Mouse (Mus musculus): Measurements from ENCODE around the gene Btbd9. TPM values are rescaled to one million over a fixed set of nuclear protein-coding genes. Genes with fewer than 3 reads are reported as not detected.

Btbd9 gene
- polyA plus RNA-seq, 1 experiment from 2014 or later = 63.4 TPM

GRCm38 (mm10) chr17:30423256-30423852, 152.9 kb downstream of the Btbd9 start:
- WGBS = 76% methylated on average over 4 of the region's 4 CpGs
- Histone ChIP-seq H3K4me3 (ENCODE audit: low read depth, low read length) (no peak overlapping the region), H3K27ac (ENCODE audit: low read depth, low read length) (no peak overlapping the region), H3K4me2 (ENCODE audit: low read depth, low read length, severe bottlenecking) (no peak overlapping the region), H3K4me1 (replicated peaks; ENCODE audit: control insufficient read depth, insufficient read depth, low read length) (0 out of 2 replicates have a peak, but pooled peaks cover 2% of the 10 kb centered on the region), H3K9me3 (ENCODE audit: control insufficient read depth, low read length) (no peaks in the 10 kb centered on the region), H3K27me3 (ENCODE audit: control insufficient read depth, insufficient read depth, low read length) (no peaks in the 10 kb centered on the region), H3K36me3 (ENCODE audit: control insufficient read depth, insufficient read depth, low read length) (no peaks in the 10 kb centered on the region), H3K9ac (ENCODE audit: low read length) (no peak overlapping the region)
- ATAC-seq (replicated peaks; ENCODE audit: low FRiP score) = no peak
- DNase-seq (ENCODE audit: low spot score) = no peak

GRCm38 (mm10) chr17:30422278-30422677, 154.0 kb downstream of the Btbd9 start:
- no peaks in the 10 kb centered on the region for H3K36me3 ChIP-seq (ENCODE audit: control insufficient read depth, insufficient read depth, low read length)
- no peak for ATAC-seq (replicated peaks; ENCODE audit: low FRiP score)

GRCm38 (mm10) chr17:30421256-30421655, 155.0 kb downstream of the Btbd9 start:
- no peak overlapping the region for H3K9ac ChIP-seq (ENCODE audit: low read length)
- H3K4me1 ChIP-seq (replicated peaks; ENCODE audit: control insufficient read depth, insufficient read depth, low read length) = 0 out of 2 replicates have a peak, but pooled peaks cover 2% of the 10 kb centered on the region
- DNase-seq (ENCODE audit: low spot score) (no peak), ATAC-seq (replicated peaks; ENCODE audit: low FRiP score) (no peak)
- no peak overlapping the region for H3K4me3 ChIP-seq (ENCODE audit: low read depth, low read length)
- H3K27me3 ChIP-seq (ENCODE audit: control insufficient read depth, insufficient read depth, low read length) = no peaks in the 10 kb centered on the region
- no peak overlapping the region for H3K4me2 ChIP-seq (ENCODE audit: low read depth, low read length, severe bottlenecking)
- no peaks in the 10 kb centered on the region for H3K36me3 ChIP-seq (ENCODE audit: control insufficient read depth, insufficient read depth, low read length)
- H3K27ac ChIP-seq (ENCODE audit: low read depth, low read length) = no peak overlapping the region
- 86% methylated on average over 1 of the region's 1 CpGs for WGBS
- no peaks in the 10 kb centered on the region for H3K9me3 ChIP-seq (ENCODE audit: control insufficient read depth, low read length)

More at GRCm38 (mm10) chr17:30422278-30422677, 154.0 kb downstream of the Btbd9 start:
- Histone ChIP-seq H3K4me2 (ENCODE audit: low read depth, low read length, severe bottlenecking) (no peak overlapping the region), H3K9ac (ENCODE audit: low read length) (no peak overlapping the region), H3K9me3 (ENCODE audit: control insufficient read depth, low read length) (no peaks in the 10 kb centered on the region), H3K27ac (ENCODE audit: low read depth, low read length) (no peak overlapping the region), H3K4me1 (replicated peaks; ENCODE audit: control insufficient read depth, insufficient read depth, low read length) (0 out of 2 replicates have a peak, but pooled peaks cover 2% of the 10 kb centered on the region), H3K27me3 (ENCODE audit: control insufficient read depth, insufficient read depth, low read length) (no peaks in the 10 kb centered on the region), H3K4me3 (ENCODE audit: low read depth, low read length) (no peak overlapping the region)
- no peak for DNase-seq (ENCODE audit: low spot score)
- WGBS = 79% methylated on average over 1 of the region's 1 CpGs

DNA sequence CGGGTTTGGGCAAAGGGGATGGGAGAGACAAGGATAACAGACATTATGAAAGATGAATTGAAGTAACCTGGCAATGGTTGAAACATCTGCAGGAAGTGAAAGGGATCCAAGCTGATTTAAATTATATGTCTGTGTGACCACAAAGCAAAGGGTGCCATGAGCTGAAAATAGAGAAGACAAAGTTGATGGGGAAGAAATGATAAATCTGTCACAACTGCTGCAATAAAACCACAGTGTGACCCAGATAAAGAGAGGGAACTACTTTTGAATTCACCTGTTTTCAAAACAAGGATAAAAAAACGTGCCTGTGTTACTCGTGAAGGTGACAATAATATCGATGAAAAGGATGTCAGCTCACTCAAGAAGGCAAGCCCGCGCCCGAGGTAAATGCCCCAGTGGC, 156.8 kb downstream of the Btbd9 start:
- Histone ChIP-seq H3K36me3 (ENCODE audit: control insufficient read depth, insufficient read depth, low read length) (no peaks in the 10 kb centered on the region), H3K4me1 (replicated peaks; ENCODE audit: control insufficient read depth, insufficient read depth, low read length) (0 out of 2 replicates have a peak, but pooled peaks cover 2% of the 10 kb centered on the region), H3K27ac (ENCODE audit: low read depth, low read length) (no peak overlapping the region), H3K4me2 (ENCODE audit: low read depth, low read length, severe bottlenecking) (no peak overlapping the region), H3K4me3 (ENCODE audit: low read depth, low read length) (no peak overlapping the region), H3K27me3 (ENCODE audit: control insufficient read depth, insufficient read depth, low read length) (no peaks in the 10 kb centered on the region), H3K9ac (ENCODE audit: low read length) (no peak overlapping the region), H3K9me3 (ENCODE audit: control insufficient read depth, low read length) (no peaks in the 10 kb centered on the region)
- DNase-seq (ENCODE audit: low spot score) (no peak), ATAC-seq (replicated peaks; ENCODE audit: low FRiP score) (no peak)
- 80% methylated on average over 7 of the region's 7 CpGs for WGBS

DNA sequence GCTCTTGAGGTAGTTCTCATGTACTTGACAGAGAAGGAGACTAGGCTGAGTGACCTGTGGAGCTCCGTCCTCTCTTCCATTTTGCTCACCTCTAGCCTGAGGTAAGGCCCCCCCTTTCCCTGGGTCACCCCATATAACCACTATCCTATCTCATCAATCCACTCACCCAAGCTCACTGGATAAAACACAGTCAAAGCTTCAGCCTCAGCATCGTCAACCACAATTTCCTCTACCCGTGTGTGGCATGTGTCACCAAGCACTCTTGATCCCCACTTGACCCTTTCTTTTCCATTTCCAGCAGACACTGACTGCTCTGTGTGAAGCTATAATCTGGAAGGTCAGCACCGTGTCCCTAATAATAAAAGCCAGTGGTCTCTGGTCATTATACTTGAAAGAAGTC, 157.8 kb downstream of the Btbd9 start:
- 72% methylated on average over 4 of the region's 4 CpGs for WGBS
- ATAC-seq (replicated peaks; ENCODE audit: low FRiP score) (no peak), DNase-seq (ENCODE audit: low spot score) (no peak)
- H3K9ac ChIP-seq (ENCODE audit: low read length) = no peak overlapping the region
- 0 out of 2 replicates have a peak, but pooled peaks cover 2% of the 10 kb centered on the region for H3K4me1 ChIP-seq (replicated peaks; ENCODE audit: control insufficient read depth, insufficient read depth, low read length)
- H3K27ac ChIP-seq (ENCODE audit: low read depth, low read length) = no peak overlapping the region
- H3K4me3 ChIP-seq (ENCODE audit: low read depth, low read length) = no peak overlapping the region
- H3K27me3 ChIP-seq (ENCODE audit: control insufficient read depth, insufficient read depth, low read length) = no peaks in the 10 kb centered on the region
- no peaks in the 10 kb centered on the region for H3K36me3 ChIP-seq (ENCODE audit: control insufficient read depth, insufficient read depth, low read length)
- H3K9me3 ChIP-seq (ENCODE audit: control insufficient read depth, low read length) = no peaks in the 10 kb centered on the region
- no peak overlapping the region for H3K4me2 ChIP-seq (ENCODE audit: low read depth, low read length, severe bottlenecking)

DNA sequence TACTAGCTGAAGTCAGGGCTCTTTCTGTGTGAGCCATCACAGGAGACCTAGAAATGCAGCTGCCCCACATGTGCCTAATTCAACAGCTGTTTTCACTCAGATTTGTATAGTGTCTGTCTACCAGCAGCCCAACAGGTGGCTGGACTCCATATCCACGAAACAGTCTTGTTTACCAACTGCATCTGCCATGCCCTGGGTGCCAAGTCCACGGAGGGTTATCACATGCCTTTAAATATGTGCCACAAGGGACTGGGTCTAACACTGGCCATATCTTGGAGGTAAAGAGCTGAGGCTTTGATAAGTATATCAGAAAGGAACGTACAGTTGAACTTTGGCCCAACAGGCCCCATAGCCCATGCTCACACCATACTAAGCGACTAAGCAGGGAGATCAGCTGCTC, 159.2 kb downstream of the Btbd9 start:
- DNase-seq (ENCODE audit: low spot score) (no peak), ATAC-seq (replicated peaks; ENCODE audit: low FRiP score) (no peak)
- WGBS = 93% methylated on average over 4 of the region's 4 CpGs
- no peaks in the 10 kb centered on the region for H3K9me3 ChIP-seq (ENCODE audit: control insufficient read depth, low read length)
- no peaks in the 10 kb centered on the region for H3K36me3 ChIP-seq (ENCODE audit: control insufficient read depth, insufficient read depth, low read length)
- H3K4me3 ChIP-seq (ENCODE audit: low read depth, low read length) = no peak overlapping the region
- H3K4me1 ChIP-seq (replicated peaks; ENCODE audit: control insufficient read depth, insufficient read depth, low read length) = 0 out of 2 replicates have a peak, but pooled peaks cover 2% of the 10 kb centered on the region
- no peak overlapping the region for H3K4me2 ChIP-seq (ENCODE audit: low read depth, low read length, severe bottlenecking)
- no peaks in the 10 kb centered on the region for H3K27me3 ChIP-seq (ENCODE audit: control insufficient read depth, insufficient read depth, low read length)
- H3K9ac ChIP-seq (ENCODE audit: low read length) = no peak overlapping the region
- no peak overlapping the region for H3K27ac ChIP-seq (ENCODE audit: low read depth, low read length)

GRCm38 (mm10) chr17:30415693-30416092, 160.6 kb downstream of the Btbd9 start:
- Histone ChIP-seq H3K4me1 (replicated peaks; ENCODE audit: control insufficient read depth, insufficient read depth, low read length) (0 out of 2 replicates have a peak, but pooled peaks cover 2% of the 10 kb centered on the region), H3K27me3 (ENCODE audit: control insufficient read depth, insufficient read depth, low read length) (no peaks in the 10 kb centered on the region), H3K36me3 (ENCODE audit: control insufficient read depth, insufficient read depth, low read length) (no peaks in the 10 kb centered on the region), H3K9ac (ENCODE audit: low read length) (no peak overlapping the region), H3K9me3 (ENCODE audit: control insufficient read depth, low read length) (no peaks in the 10 kb centered on the region), H3K27ac (ENCODE audit: low read depth, low read length) (no peak overlapping the region), H3K4me2 (ENCODE audit: low read depth, low read length, severe bottlenecking) (no peak overlapping the region), H3K4me3 (ENCODE audit: low read depth, low read length) (no peak overlapping the region)
- DNase-seq (ENCODE audit: low spot score) (no peak), ATAC-seq (replicated peaks; ENCODE audit: low FRiP score) (no peak)
- WGBS = 91% methylated on average over 3 of the region's 3 CpGs

DNA sequence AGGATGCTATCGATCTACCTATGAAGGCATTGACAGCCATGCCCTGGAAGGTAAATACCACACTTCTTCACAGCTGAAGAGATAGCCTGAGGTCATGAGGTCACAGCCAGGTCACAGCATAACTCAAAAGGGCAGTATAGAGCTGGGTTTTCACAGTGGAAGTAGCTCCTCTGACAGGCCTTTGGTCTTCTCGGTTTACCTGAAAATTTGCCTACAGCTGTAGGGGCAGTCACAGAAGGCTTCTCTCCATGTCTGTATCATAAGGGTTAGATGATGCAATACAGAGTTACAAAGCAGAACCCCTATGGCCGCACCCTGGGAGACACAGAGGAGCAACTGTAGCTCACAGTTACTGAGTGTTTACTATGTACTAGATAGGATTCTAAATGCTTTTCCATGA, 163.3 kb downstream of the Btbd9 start:
- 87% methylated on average over 3 of the region's 3 CpGs for WGBS
- no peaks in the 10 kb centered on the region for H3K36me3 ChIP-seq (ENCODE audit: control insufficient read depth, insufficient read depth, low read length)
- no peaks in the 10 kb centered on the region for H3K4me1 ChIP-seq (replicated peaks; ENCODE audit: control insufficient read depth, insufficient read depth, low read length)
- no peaks in the 10 kb centered on the region for H3K27me3 ChIP-seq (ENCODE audit: control insufficient read depth, insufficient read depth, low read length)
- no peak overlapping the region for H3K27ac ChIP-seq (ENCODE audit: low read depth, low read length)
- no peak for DNase-seq (ENCODE audit: low spot score)
- no peak overlapping the region for H3K4me2 ChIP-seq (ENCODE audit: low read depth, low read length, severe bottlenecking)
- no peak overlapping the region for H3K9ac ChIP-seq (ENCODE audit: low read length)
- no peaks in the 10 kb centered on the region for H3K9me3 ChIP-seq (ENCODE audit: control insufficient read depth, low read length)
- ATAC-seq (replicated peaks; ENCODE audit: low FRiP score) = no peak
- H3K4me3 ChIP-seq (ENCODE audit: low read depth, low read length) = no peak overlapping the region

DNA sequence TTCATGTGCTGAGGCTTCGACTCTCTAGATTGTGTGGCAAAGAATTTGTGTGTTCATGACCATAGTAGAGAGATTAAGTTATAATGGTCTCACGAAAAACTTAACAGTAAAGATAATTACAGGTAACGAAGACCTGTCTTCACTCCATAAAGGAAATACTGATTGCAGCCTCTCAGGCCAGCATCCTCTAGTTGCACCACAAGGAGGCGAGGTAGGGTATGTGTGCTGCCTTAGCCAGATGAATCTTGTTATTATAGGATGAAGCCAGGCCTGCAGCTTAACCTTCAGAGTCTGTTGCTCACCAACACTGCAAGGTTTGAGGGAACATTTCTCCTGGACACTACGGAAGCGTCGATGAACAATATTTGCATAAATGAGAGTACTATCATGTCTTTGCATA, 170.3 kb downstream of the Btbd9 start:
- Histone ChIP-seq H3K4me1 (replicated peaks; ENCODE audit: control insufficient read depth, insufficient read depth, low read length) (no peaks in the 10 kb centered on the region), H3K27me3 (ENCODE audit: control insufficient read depth, insufficient read depth, low read length) (no peaks in the 10 kb centered on the region), H3K9ac (ENCODE audit: low read length) (no peak overlapping the region), H3K36me3 (ENCODE audit: control insufficient read depth, insufficient read depth, low read length) (no peaks in the 10 kb centered on the region), H3K4me2 (ENCODE audit: low read depth, low read length, severe bottlenecking) (no peak overlapping the region), H3K27ac (ENCODE audit: low read depth, low read length) (no peak overlapping the region), H3K4me3 (ENCODE audit: low read depth, low read length) (no peak overlapping the region), H3K9me3 (ENCODE audit: control insufficient read depth, low read length) (no peaks in the 10 kb centered on the region)
- WGBS = 96% methylated on average over 7 of the region's 7 CpGs
- no peak for DNase-seq (ENCODE audit: low spot score)
- no peak for ATAC-seq (replicated peaks; ENCODE audit: low FRiP score)

Data from forebrain, embryonic 11.5 days (tissue).